Mouse (Mus musculus): ENCODE data around the gene Scgb1b29.
"Not testable (repeated sequence)": the region's sequence is repeated elsewhere in the genome, so short reads cannot be mapped to it uniquely, and the experiment has no call there.

Gene Scgb1b29

GRCm38 (mm10) chr7:32441241-32441640 lies at the start of gene Scgb1b29:
Scgb1b29 (plus strand) TSS chr7:32441541.
- DNase-seq (ENCODE audit: low spot score in 2 of 2): not testable (repeated sequence)

- not testable (repeated sequence) for DNase-seq (ENCODE audit: low spot score in 2 of 2)
Measured at GRCm38 (mm10) chr7:32428636-32429035, 12.7 kb upstream of the Scgb1b29 start.

Measured in frontal cortex, postnatal 10 days (tissue).